Mouse (Mus musculus): ENCODE measurements around the gene B3gnt5. TPM values are rescaled to one million over a fixed set of nuclear protein-coding genes. Genes with fewer than 3 reads are reported as not detected.

The B3gnt5 gene
- polyA plus RNA-seq, 1 experiment from 2014 or later, result 13.6 TPM

DNA sequence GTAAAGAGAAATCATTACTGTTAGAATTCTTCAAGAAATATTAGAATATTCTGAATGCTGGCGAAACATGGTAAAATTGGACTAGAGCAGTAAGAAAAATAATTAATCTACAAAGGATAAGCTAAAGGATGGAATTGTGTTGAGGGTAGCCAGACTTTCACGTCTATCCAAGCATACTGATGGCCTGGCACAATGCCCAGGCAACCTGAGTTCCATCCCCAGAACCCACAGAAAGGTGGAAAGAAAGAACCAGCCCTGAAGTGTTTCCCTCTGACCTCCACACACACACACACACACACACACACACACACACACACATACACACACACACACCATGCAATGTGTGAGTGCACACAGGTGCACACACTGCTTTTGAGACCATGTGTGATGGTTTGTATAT is 58.8 kb downstream of the B3gnt5 start:
- Histone ChIP-seq H3K36me3 (no peaks in the 10 kb centered on the region), H3K4me2 (replicated peaks) (no peak overlapping the region), H3K9ac (no peak overlapping the region), H3K9me3 (replicated peaks) (no peaks in the 10 kb centered on the region), H3K27me3 (no peaks in the 10 kb centered on the region), H3K27ac (replicated peaks) (no peak overlapping the region), H3K4me1 (no peaks in the 10 kb centered on the region), H3K4me3 (replicated peaks) (no peak overlapping the region)
- 67% methylated on average over 2 of the region's 2 CpGs for WGBS
- ATAC-seq (ENCODE audit: insufficient number of reproducible peaks, low FRiP score, low TSS enrichment, low read depth), result no peak

Other genes starting within 250 kb of the B3gnt5 start
- not detected in 2 replicates for gene Olfr167, start 237.9 kb upstream of the B3gnt5 start, polyA plus RNA-seq (2015; fragmentation: Nextera tagmentation; extraction: Ambion mirVana)
- gene Olfr168, start 224.7 kb upstream of the B3gnt5 start, polyA plus RNA-seq (2015; fragmentation: Nextera tagmentation; extraction: Ambion mirVana), result not detected in 2 replicates
- 0.07 TPM in 1 of 2 replicates, not detected in the other for gene Olfr169, start 188.4 kb upstream of the B3gnt5 start, polyA plus RNA-seq (2015; fragmentation: Nextera tagmentation; extraction: Ambion mirVana)
- not detected in 2 replicates for gene Olfr170, start 148.3 kb upstream of the B3gnt5 start, polyA plus RNA-seq (2015; fragmentation: Nextera tagmentation; extraction: Ambion mirVana)
- not detected in 2 replicates for gene Olfr171, start 130.3 kb upstream of the B3gnt5 start, polyA plus RNA-seq (2015; fragmentation: Nextera tagmentation; extraction: Ambion mirVana)
- gene Lamp3, start 53.8 kb upstream of the B3gnt5 start, polyA plus RNA-seq (2015; fragmentation: Nextera tagmentation; extraction: Ambion mirVana), result 0.09 TPM in 1 of 2 replicates, not detected in the other
- gene Klhl6, start 222.8 kb downstream of the B3gnt5 start, polyA plus RNA-seq (2015; fragmentation: Nextera tagmentation; extraction: Ambion mirVana), result 6.3 and 8.0 TPM in 2 replicates

All from embryonic facial prominence, embryonic 15.5 days (tissue).